Mouse (Mus musculus): Measurements from ENCODE around the gene Glrx5.

DNA sequence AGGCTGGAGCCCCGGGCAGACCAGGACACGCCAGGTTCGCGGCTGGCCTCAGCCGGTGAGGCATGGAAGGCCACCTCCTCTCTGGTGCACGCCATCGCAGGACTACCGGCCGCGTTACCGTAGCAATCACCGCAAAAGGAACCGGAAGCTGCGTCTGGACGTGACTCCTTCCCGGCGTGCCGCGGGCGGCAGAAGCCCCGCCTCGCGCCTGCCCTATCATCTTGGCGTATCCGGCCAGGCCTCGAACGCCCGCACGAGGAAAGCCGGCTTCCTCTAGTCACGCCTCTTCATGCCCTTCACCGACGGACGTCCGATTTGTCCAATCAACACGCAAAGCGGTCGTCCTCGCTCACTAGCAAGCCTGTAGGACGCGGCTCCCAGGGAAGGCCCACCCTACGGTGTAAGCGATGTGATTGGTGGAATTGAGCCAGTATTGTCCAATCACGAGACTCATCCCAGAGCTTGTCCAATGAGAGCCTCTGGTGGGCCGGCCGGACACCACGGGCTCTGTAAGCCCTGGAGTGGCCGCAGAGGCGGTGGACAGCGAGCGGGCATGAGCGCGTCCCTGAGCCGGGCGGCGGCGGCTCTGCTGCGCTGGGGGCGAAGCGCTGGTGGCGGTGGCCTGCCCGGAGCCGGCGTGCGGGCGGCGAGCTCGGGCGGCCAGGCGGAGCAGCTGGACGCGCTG lies at the start of gene Glrx5:
- TF ChIP-seq MAX (IDR thresholded peaks at IDR 0.05) (peak; percentile 93), CTCF (IDR thresholded peaks at IDR 0.05; ENCODE audit: control insufficient read depth, insufficient read depth, insufficient read length) (no peak), USF1 (IDR thresholded peaks at IDR 0.05; ENCODE audit: low read depth) (no peak)
